Mouse (Mus musculus) liver, embryonic 13.5 days (tissue): Measurements from ENCODE around the gene Cbl. TPM values are rescaled to one million over a fixed set of nuclear protein-coding genes. Genes with fewer than 3 reads are reported as not detected.

ENCODE experiments used
- ATAC-seq: fragments of 200-750 bp; cut with Nextera tagmentation; 2 replicates; pipeline ENCODE4 v1.8.0; 2017; ENCODE audit warnings: low read depth, mild to moderate bottlenecking, moderate number of reproducible peaks, moderate library complexity
- DNase-seq: peaks from one replicate; pipeline ENCODE4 v3.0.0; 2022
- H3K27ac ChIP-seq: fragments of 300-500 bp; sonication (generic); 2 replicates; pipeline ENCODE4 v1.5.1; 2015; ENCODE audit warnings: moderate library complexity, mild to moderate bottlenecking, inconsistent platforms
- H3K27me3 ChIP-seq: fragments of 300-500 bp; sonication (generic); 2 replicates; pipeline ENCODE4 v1.6.1; 2015; ENCODE audit warnings: mild to moderate bottlenecking, inconsistent platforms
- H3K36me3 ChIP-seq: fragments of 300-500 bp; sonication (generic); 2 replicates; pipeline ENCODE4 v1.6.1; 2015; ENCODE audit warnings: mild to moderate bottlenecking, inconsistent platforms
- H3K4me1 ChIP-seq: fragments of 300-500 bp; sonication (generic); replicated peaks from 2 replicates; pipeline ENCODE4 v1.6.1; 2015; ENCODE audit warnings: inconsistent platforms
- H3K4me2 ChIP-seq: fragments of 300-500 bp; sonication (generic); 2 replicates; pipeline ENCODE4 v1.6.1; 2015; ENCODE audit warnings: inconsistent platforms, mild to moderate bottlenecking, moderate library complexity
- H3K4me3 ChIP-seq: fragments of 300-500 bp; sonication (generic); replicated peaks from 2 replicates; pipeline ENCODE4 v1.5.1; 2015; ENCODE audit warnings: mild to moderate bottlenecking, inconsistent platforms
- H3K9ac ChIP-seq: fragments of 300-500 bp; sonication (generic); 2 replicates; pipeline ENCODE4 v1.6.1; 2015; ENCODE audit warnings: mild to moderate bottlenecking, inconsistent platforms
- H3K9me3 ChIP-seq: fragments of 300-500 bp; sonication (generic); replicated peaks from 2 replicates; pipeline ENCODE4 v1.6.1; 2016; ENCODE audit warnings: inconsistent platforms
- WGBS: fragments of 180-500 bp; shearing (Covaris S2); methylation state at CpG from one replicate; pipeline ENCODE4 v1.1.7; 2015; ENCODE audit not compliant: insufficient replicate concordance; 5-methylcytosine and 5-hydroxymethylcytosine counted together
- polyA plus RNA-seq: library from polyadenylated mRNA; unstranded; fragments of >200 nt; fragmentation: Nextera tagmentation; extraction: Ambion mirVana; gene quantifications from 2 replicates; pipeline ENCODE4 v1.2.1, GENCODE M21; 2015

Cbl gene
- polyA plus RNA-seq, 1 experiment from 2014 or later, result 5.7 TPM

DNA sequence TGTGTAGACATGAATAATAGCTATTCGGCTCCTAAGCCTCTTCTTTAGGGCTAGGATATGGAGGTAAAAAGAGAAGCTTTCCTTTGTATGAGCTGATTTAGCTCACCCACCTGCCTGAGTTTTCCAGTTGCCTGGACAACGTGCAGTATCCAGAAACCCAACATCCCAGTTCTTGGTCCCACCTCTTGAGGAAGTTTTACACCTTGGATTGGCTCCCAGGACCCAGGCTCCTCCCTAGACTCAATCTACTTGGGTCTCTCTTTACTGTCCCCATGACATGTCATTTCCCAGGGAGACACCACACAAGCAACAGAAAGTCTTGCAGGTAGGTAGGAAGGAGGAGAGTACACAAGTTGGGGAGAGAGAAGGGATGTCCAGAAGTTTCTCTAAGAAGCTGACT, 6.5 kb upstream of the Cbl start, which contains the start of gene Ccdc153:
Gene Ccdc153 (plus strand): TSS at position 278 of the 400 bp plus-strand sequence.
- peaks cover 5% of the 10 kb centered on the region for H3K4me1 ChIP-seq
- no peaks in the 10 kb centered on the region for H3K9me3 ChIP-seq
- ATAC-seq, result no peak
- H3K4me2 ChIP-seq, result no peak within 1 kb of the TSS
- WGBS, result 54% methylated on average over 2 of the region's 2 CpGs
- no peak within 1 kb of the TSS for H3K9ac ChIP-seq
- no peak within 1 kb of the TSS for H3K4me3 ChIP-seq
- H3K27me3 ChIP-seq, result peaks cover 12% of the 10 kb centered on the region; the same call in 1 of the 2 replicates
- no peak for DNase-seq
- H3K27ac ChIP-seq, result no peak within 1 kb of the TSS
- no peaks in the 10 kb centered on the region for H3K36me3 ChIP-seq

- H3K4me2 ChIP-seq, result no peak overlapping the region
- ATAC-seq (no peak), DNase-seq (no peak)
- 7% methylated on average over 5 of the region's 5 CpGs for WGBS
- no peaks in the 10 kb centered on the region for H3K36me3 ChIP-seq
- H3K4me1 ChIP-seq, result peaks cover 14% of the 10 kb centered on the region
- H3K27ac ChIP-seq, result no peak overlapping the region
- H3K4me3 ChIP-seq, result no peak overlapping the region
- H3K9ac ChIP-seq, result no peak overlapping the region
- H3K27me3 ChIP-seq, result peaks cover 12% of the 10 kb centered on the region; the same call in 1 of the 2 replicates
- H3K9me3 ChIP-seq, result no peaks in the 10 kb centered on the region
Measured at GRCm38 (mm10) chr9:44239447-44239846, 5.6 kb upstream of the Cbl start.

- Histone ChIP-seq H3K9me3 (no peaks in the 10 kb centered on the region), H3K9ac (no peak overlapping the region), H3K27me3 (peaks cover 12% of the 10 kb centered on the region; the same call in 1 of the 2 replicates), H3K27ac (no peak overlapping the region), H3K4me1 (peaks cover 17% of the 10 kb centered on the region), H3K4me2 (no peak overlapping the region), H3K36me3 (no peaks in the 10 kb centered on the region), H3K4me3 (no peak overlapping the region)
- DNase-seq (no peak), ATAC-seq (no peak)
- 69% methylated on average over 17 of the region's 17 CpGs for WGBS
Measured at GRCm38 (mm10) chr9:44238501-44239190, 4.8 kb upstream of the Cbl start.

DNA sequence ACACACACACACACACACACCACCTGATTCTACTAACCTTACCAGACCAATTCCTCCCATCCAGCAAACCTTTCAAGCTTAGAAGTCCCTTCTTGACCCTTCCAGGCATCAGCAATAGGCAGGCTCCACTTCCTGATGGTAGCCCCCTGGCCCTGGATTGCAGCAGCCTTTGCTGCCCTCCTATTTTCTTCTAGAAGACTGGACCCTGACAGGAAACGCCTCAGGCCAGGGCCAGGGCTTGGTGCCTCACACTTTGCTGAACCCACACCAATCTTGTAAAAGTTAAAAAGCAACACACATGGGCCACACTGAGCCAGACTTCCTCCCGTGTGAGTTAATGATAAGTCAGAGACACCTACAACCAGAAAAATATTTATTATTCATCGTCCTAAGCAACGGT, 3.3 kb upstream of the Cbl start:
- Histone ChIP-seq H3K4me2 (no peak overlapping the region), H3K27ac (peak overlapping the region; percentile 34; the same call in 1 of the 2 replicates), H3K4me3 (no peak overlapping the region), H3K4me1 (peaks cover 30% of the 10 kb centered on the region), H3K27me3 (peaks cover 12% of the 10 kb centered on the region; the same call in 1 of the 2 replicates), H3K36me3 (no peaks in the 10 kb centered on the region), H3K9me3 (no peaks in the 10 kb centered on the region), H3K9ac (no peak overlapping the region)
- WGBS, result 64% methylated on average over 4 of the region's 4 CpGs
- DNase-seq (no peak), ATAC-seq (no peak)

- H3K27ac ChIP-seq, result no peak overlapping the region; the same call in 1 of the 2 replicates
- peaks cover 11% of the 10 kb centered on the region; the same call in 1 of the 2 replicates for H3K27me3 ChIP-seq
- ATAC-seq, result no peak
- no peak overlapping the region for H3K4me2 ChIP-seq
- no peaks in the 10 kb centered on the region for H3K36me3 ChIP-seq
- WGBS, result 59% methylated on average over 4 of the region's 4 CpGs
- peaks cover 35% of the 10 kb centered on the region for H3K4me1 ChIP-seq
- DNase-seq, result no peak
- H3K9me3 ChIP-seq, result no peaks in the 10 kb centered on the region
- H3K4me3 ChIP-seq, result no peak overlapping the region
- no peak overlapping the region for H3K9ac ChIP-seq
Measured at GRCm38 (mm10) chr9:44236601-44237000, 2.8 kb upstream of the Cbl start.

DNA sequence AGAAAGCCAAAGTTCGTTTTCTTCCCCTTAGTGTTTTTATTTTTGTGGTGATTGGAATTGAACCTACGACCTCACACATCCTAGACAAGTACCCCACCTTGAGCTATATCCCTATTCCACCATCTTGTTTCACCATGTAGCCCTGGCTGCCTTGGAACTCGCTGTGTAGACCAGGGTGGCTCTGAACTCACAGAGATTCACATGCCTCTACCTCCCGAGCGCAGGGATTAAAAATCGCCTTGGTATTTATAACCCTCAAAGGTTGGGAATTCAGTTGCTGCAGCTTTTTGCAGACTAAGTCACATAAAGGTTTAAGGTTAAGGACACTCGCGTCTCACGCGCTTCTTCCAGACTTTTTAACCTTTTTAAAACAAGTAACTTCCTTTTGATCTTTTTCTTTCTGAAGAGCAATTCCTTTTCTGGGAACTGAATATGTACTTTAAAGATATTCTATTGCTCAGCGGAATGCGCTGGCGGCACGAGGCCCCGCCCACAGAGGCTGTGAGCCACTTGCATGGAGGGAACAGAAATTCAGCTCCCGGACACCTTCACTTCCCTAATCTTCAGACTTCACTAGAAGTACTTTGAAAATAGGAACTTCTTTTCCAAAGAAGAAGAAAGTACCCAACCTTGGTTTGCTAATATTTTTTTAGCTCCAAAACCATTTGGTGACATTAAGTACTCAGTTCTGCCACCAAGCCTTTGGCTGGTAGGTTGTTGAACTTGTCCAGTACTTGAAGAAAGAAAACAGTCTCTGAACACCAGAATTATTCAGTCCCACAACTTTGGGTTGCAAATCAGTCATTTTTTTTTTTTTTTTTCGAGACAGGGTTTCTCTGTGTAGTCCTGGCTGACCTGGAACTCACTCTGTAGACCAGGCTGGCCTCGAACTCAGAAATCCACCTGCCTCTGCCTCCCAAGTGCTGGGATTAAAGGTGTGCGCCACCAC, 904 bp upstream of the Cbl start:
- DNase-seq (peak; percentile 72), ATAC-seq (peak; percentile 41)
- Histone ChIP-seq H3K9ac (peak overlapping the region; percentile 96), H3K4me2 (peak overlapping the region; percentile 94), H3K27me3 (no peaks in the 10 kb centered on the region), H3K36me3 (no peaks in the 10 kb centered on the region), H3K4me3 (peak overlapping the region; percentile 91), H3K27ac (peak overlapping the region; percentile 89), H3K4me1 (peaks cover 48% of the 10 kb centered on the region), H3K9me3 (no peaks in the 10 kb centered on the region)
- 11% methylated on average over 19 of the region's 19 CpGs for WGBS

GRCm38 (mm10) chr9:44233021-44233801, 638 bp downstream of the Cbl start:
- Histone ChIP-seq H3K4me2 (peak overlapping the region; percentile 94), H3K4me1 (peaks cover 63% of the 10 kb centered on the region), H3K4me3 (peak overlapping the region; percentile 91), H3K27me3 (no peaks in the 10 kb centered on the region), H3K9me3 (no peaks in the 10 kb centered on the region), H3K36me3 (no peaks in the 10 kb centered on the region; the same call in 1 of the 2 replicates), H3K9ac (peak overlapping the region; percentile 96), H3K27ac (peak overlapping the region; percentile 89)
- DNase-seq (peak; percentile 34), ATAC-seq (peak; percentile 55)
- WGBS, result 1% methylated on average over 40 of the region's 40 CpGs

GRCm38 (mm10) chr9:44231609-44232008, 2.2 kb downstream of the Cbl start:
- Histone ChIP-seq H3K27me3 (no peaks in the 10 kb centered on the region), H3K4me3 (peak overlapping the region; percentile 91), H3K4me1 (peaks cover 74% of the 10 kb centered on the region), H3K27ac (peak overlapping the region; percentile 89), H3K9me3 (no peaks in the 10 kb centered on the region), H3K9ac (peak overlapping the region; percentile 37; the same call in 1 of the 2 replicates), H3K36me3 (peaks cover 8% of the 10 kb centered on the region; the same call in 1 of the 2 replicates), H3K4me2 (peak overlapping the region; percentile 94)
- no peak for ATAC-seq
- no peak for DNase-seq

DNA sequence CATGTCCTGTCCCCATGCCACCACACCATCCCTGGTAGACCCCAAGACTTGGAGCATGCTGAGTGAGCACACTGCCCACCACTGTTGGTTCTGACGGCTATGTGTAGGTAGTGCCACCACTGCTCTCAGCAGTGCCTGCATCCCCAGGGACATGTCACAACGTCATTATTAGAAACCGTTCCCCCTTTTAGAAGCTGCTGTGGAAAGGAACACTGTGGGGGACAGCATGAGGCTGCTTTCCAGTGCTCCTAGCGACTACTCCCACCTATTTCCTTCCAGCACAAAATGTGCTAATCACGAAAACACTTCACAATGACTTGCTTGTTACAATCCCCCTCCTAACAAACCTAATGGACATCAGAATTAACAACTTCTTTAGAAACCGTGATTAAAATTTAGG, 7.9 kb downstream of the Cbl start:
- Histone ChIP-seq H3K4me3 (no peak overlapping the region), H3K9ac (no peak overlapping the region), H3K27ac (no peak overlapping the region), H3K27me3 (no peaks in the 10 kb centered on the region), H3K36me3 (peaks cover 8% of the 10 kb centered on the region; the same call in 1 of the 2 replicates), H3K4me1 (peaks cover 45% of the 10 kb centered on the region), H3K4me2 (no peak overlapping the region), H3K9me3 (no peaks in the 10 kb centered on the region)
- no peak for ATAC-seq
- WGBS, result 49% methylated on average over 6 of the region's 6 CpGs
- no peak for DNase-seq

- H3K4me3 ChIP-seq, result no peak overlapping the region
- H3K27me3 ChIP-seq, result no peaks in the 10 kb centered on the region
- H3K9ac ChIP-seq, result no peak overlapping the region
- H3K27ac ChIP-seq, result no peak overlapping the region
- H3K36me3 ChIP-seq, result peaks cover 4% of the 10 kb centered on the region; the same call in 1 of the 2 replicates
- no peak overlapping the region for H3K4me2 ChIP-seq
- H3K4me1 ChIP-seq, result 0 out of 2 replicates have a peak, but pooled peaks cover 8% of the 10 kb centered on the region
- 82% methylated on average over 14 of the region's 14 CpGs for WGBS
- no peak for DNase-seq
- ATAC-seq, result no peak
- H3K9me3 ChIP-seq, result no peaks in the 10 kb centered on the region
Measured at GRCm38 (mm10) chr9:44213538-44213937, 20.3 kb downstream of the Cbl start.
